Mouse (Mus musculus) stomach, embryonic 15.5 days (tissue): ENCODE measurements around the gene Rtf1. TPM values are rescaled to one million over a fixed set of nuclear protein-coding genes. Genes with fewer than 3 reads are reported as not detected.
"Not testable (repeated sequence)": the region's sequence is repeated elsewhere in the genome, so short reads cannot be mapped to it uniquely, and the experiment has no call there.

Experiments used
- ATAC-seq: fragments of 200-750 bp; cut with Nextera tagmentation; 2 replicates; pipeline ENCODE4 v1.8.0; 2017; ENCODE audit warnings: low read depth, moderate number of reproducible peaks, moderate TSS enrichment; ENCODE audit not compliant: insufficient read depth, low FRiP score
- H3K27ac ChIP-seq: fragments of 300-500 bp; sonication (generic); 2 replicates; pipeline ENCODE4 v1.5.1; 2015; ENCODE audit warnings: mild to moderate bottlenecking, inconsistent platforms
- H3K27me3 ChIP-seq: fragments of 300-500 bp; sonication (generic); replicated peaks from 2 replicates; pipeline ENCODE4 v1.6.1; 2015; ENCODE audit warnings: inconsistent platforms
- H3K36me3 ChIP-seq: fragments of 300-500 bp; sonication (generic); 2 replicates; pipeline ENCODE4 v1.6.1; 2015; ENCODE audit warnings: inconsistent platforms
- H3K4me1 ChIP-seq: fragments of 300-500 bp; sonication (generic); 2 replicates; pipeline ENCODE4 v1.6.1; 2015; ENCODE audit warnings: inconsistent platforms
- H3K4me2 ChIP-seq: fragments of 300-500 bp; sonication (generic); 2 replicates; pipeline ENCODE4 v1.6.1; 2015; ENCODE audit warnings: mild to moderate bottlenecking, inconsistent platforms
- H3K4me3 ChIP-seq: fragments of 300-500 bp; sonication (generic); replicated peaks from 2 replicates; pipeline ENCODE4 v1.5.1; 2015; ENCODE audit warnings: inconsistent platforms
- H3K9ac ChIP-seq: fragments of 300-500 bp; sonication (generic); 2 replicates; pipeline ENCODE4 v1.6.1; 2015; ENCODE audit warnings: inconsistent platforms
- H3K9me3 ChIP-seq: fragments of 300-500 bp; sonication (generic); 2 replicates; pipeline ENCODE4 v1.6.1; 2016; ENCODE audit warnings: inconsistent platforms
- WGBS: fragments of 180-500 bp; shearing (Covaris S2); methylation state at CpG from one replicate; pipeline ENCODE4 v1.1.7; 2015; 5-methylcytosine and 5-hydroxymethylcytosine counted together
- polyA plus RNA-seq: library from polyadenylated mRNA; unstranded; fragments of >200 nt; fragmentation: Nextera tagmentation; extraction: Ambion mirVana; gene quantifications from 2 replicates; pipeline ENCODE4 v1.2.1, GENCODE M21; 2015

The Rtf1 gene
- polyA plus RNA-seq, result 35.8 and 47.4 TPM in 2 replicates

GRCm38 (mm10) chr2:119674525-119675214 is at the start of gene Rtf1:
Rtf1 (plus strand) TSS chr2:119675068.
- no peaks in the 10 kb centered on the region for H3K27me3 ChIP-seq
- peak within 1 kb of the TSS; percentile 72 for H3K4me3 ChIP-seq
- no peaks in the 10 kb centered on the region for H3K36me3 ChIP-seq
- H3K9me3 ChIP-seq, result no peaks in the 10 kb centered on the region
- 0 out of 2 replicates have a peak, but pooled peaks cover 4% of the 10 kb centered on the region for H3K4me1 ChIP-seq
- peak within 1 kb of the TSS; percentile 89 for H3K27ac ChIP-seq
- WGBS, result under 1% methylated on average over 58 of the region's 58 CpGs
- H3K9ac ChIP-seq, result peak within 1 kb of the TSS; percentile 79
- peak within 1 kb of the TSS; percentile 83 for H3K4me2 ChIP-seq
- ATAC-seq, result peak; percentile 96

- Histone ChIP-seq H3K4me2 (no peak overlapping the region), H3K27ac (no peak overlapping the region), H3K36me3 (peaks cover 67% of the 10 kb centered on the region), H3K9ac (no peak overlapping the region), H3K27me3 (no peaks in the 10 kb centered on the region), H3K4me1 (no peaks in the 10 kb centered on the region), H3K4me3 (no peak overlapping the region), H3K9me3 (no peaks in the 10 kb centered on the region)
- 89% methylated on average over 1 of the region's 1 CpGs for WGBS
- ATAC-seq, result no peak
Observed at GRCm38 (mm10) chr2:119636781-119637180, 38.1 kb upstream of the Rtf1 start.

GRCm38 (mm10) chr2:119641214-119641912 is 33.5 kb upstream of the Rtf1 start:
- no peak overlapping the region for H3K27ac ChIP-seq
- no peak overlapping the region for H3K9ac ChIP-seq
- H3K27me3 ChIP-seq, result no peaks in the 10 kb centered on the region
- ATAC-seq, result no peak
- no peak overlapping the region for H3K4me2 ChIP-seq
- H3K4me3 ChIP-seq, result no peak overlapping the region
- no peaks in the 10 kb centered on the region for H3K4me1 ChIP-seq
- WGBS, result 91% methylated on average over 5 of the region's 5 CpGs
- no peaks in the 10 kb centered on the region for H3K9me3 ChIP-seq
- peaks cover 69% of the 10 kb centered on the region for H3K36me3 ChIP-seq

- no peaks in the 10 kb centered on the region for H3K9me3 ChIP-seq
- no peak overlapping the region for H3K9ac ChIP-seq
- no peak overlapping the region for H3K4me3 ChIP-seq
- WGBS, result 91% methylated on average over 5 of the region's 5 CpGs
- H3K4me2 ChIP-seq, result no peak overlapping the region
- no peak for ATAC-seq
- H3K27ac ChIP-seq, result no peak overlapping the region
- peaks cover 62% of the 10 kb centered on the region for H3K36me3 ChIP-seq
- no peaks in the 10 kb centered on the region for H3K4me1 ChIP-seq
- H3K27me3 ChIP-seq, result no peaks in the 10 kb centered on the region
Observed at GRCm38 (mm10) chr2:119644254-119644653, 30.6 kb upstream of the Rtf1 start.

GRCm38 (mm10) chr2:119662220-119663182 is 12.4 kb upstream of the Rtf1 start, which contains the start of gene Ndufaf1:
Ndufaf1 (minus strand) TSS chr2:119662827.
- Histone ChIP-seq H3K36me3 (peaks cover 14% of the 10 kb centered on the region; the same call in 1 of the 2 replicates), H3K27ac (peak within 1 kb of the TSS; percentile 57; the same call in 1 of the 2 replicates), H3K4me2 (peak within 1 kb of the TSS; percentile 67), H3K4me1 (0 out of 2 replicates have a peak, but pooled peaks cover 3% of the 10 kb centered on the region), H3K9me3 (no peaks in the 10 kb centered on the region), H3K9ac (peak within 1 kb of the TSS; percentile 84), H3K27me3 (no peaks in the 10 kb centered on the region), H3K4me3 (peak within 1 kb of the TSS; percentile 95)
- WGBS, result 1% methylated on average over 44 of the region's 44 CpGs
- ATAC-seq, result peak; percentile 72

GRCm38 (mm10) chr2:119665744-119666143 is 9.1 kb upstream of the Rtf1 start:
- not testable (repeated sequence) for H3K9me3 ChIP-seq, ATAC-seq, H3K4me2 ChIP-seq, H3K4me3 ChIP-seq, H3K9ac ChIP-seq, H3K27me3 ChIP-seq, H3K27ac ChIP-seq, H3K36me3 ChIP-seq, H3K4me1 ChIP-seq
- 70% methylated on average over 21 of the region's 23 CpGs for WGBS

GRCm38 (mm10) chr2:119669010-119669409 is 5.9 kb upstream of the Rtf1 start:
- no peak overlapping the region for H3K4me3 ChIP-seq
- H3K27me3 ChIP-seq, result no peaks in the 10 kb centered on the region
- no peaks in the 10 kb centered on the region for H3K36me3 ChIP-seq
- no peaks in the 10 kb centered on the region for H3K4me1 ChIP-seq
- H3K27ac ChIP-seq, result no peak overlapping the region
- no peak overlapping the region for H3K9ac ChIP-seq
- WGBS, result 18% methylated on average over 7 of the region's 7 CpGs
- no peak overlapping the region for H3K4me2 ChIP-seq
- H3K9me3 ChIP-seq, result no peaks in the 10 kb centered on the region
- ATAC-seq, result no peak

- Histone ChIP-seq H3K36me3 (no peaks in the 10 kb centered on the region), H3K9me3 (no peaks in the 10 kb centered on the region), H3K4me3 (peak overlapping the region; percentile 72), H3K4me2 (peak overlapping the region; percentile 83), H3K27me3 (no peaks in the 10 kb centered on the region), H3K27ac (peak overlapping the region; percentile 49), H3K4me1 (0 out of 2 replicates have a peak, but pooled peaks cover 4% of the 10 kb centered on the region), H3K9ac (peak overlapping the region; percentile 79)
- peak; percentile 79 for ATAC-seq
- under 1% methylated on average over 39 of the region's 39 CpGs for WGBS
Observed at GRCm38 (mm10) chr2:119675215-119675784, 432 bp downstream of the Rtf1 start.

- Histone ChIP-seq H3K27me3 (no peaks in the 10 kb centered on the region), H3K36me3 (no peaks in the 10 kb centered on the region), H3K4me2 (peak overlapping the region; percentile 83), H3K27ac (0 out of 2 replicates have a peak overlapping the region, but pooled peaks have one; percentile 49), H3K4me3 (peak overlapping the region; percentile 72), H3K9ac (peak overlapping the region; percentile 79; the same call in 1 of the 2 replicates), H3K4me1 (0 out of 2 replicates have a peak, but pooled peaks cover 4% of the 10 kb centered on the region), H3K9me3 (no peaks in the 10 kb centered on the region)
- 3% methylated on average over 5 of the region's 5 CpGs for WGBS
- no peak for ATAC-seq
Observed at GRCm38 (mm10) chr2:119675831-119676230, 963 bp downstream of the Rtf1 start.

- no peak overlapping the region for H3K9ac ChIP-seq
- H3K9me3 ChIP-seq, result no peaks in the 10 kb centered on the region
- H3K4me2 ChIP-seq, result no peak overlapping the region
- H3K4me1 ChIP-seq, result no peaks in the 10 kb centered on the region
- no peak overlapping the region for H3K4me3 ChIP-seq
- no peak for ATAC-seq
- H3K36me3 ChIP-seq, result peaks cover 4% of the 10 kb centered on the region; the same call in 1 of the 2 replicates
- H3K27me3 ChIP-seq, result no peaks in the 10 kb centered on the region
- WGBS, result 85% methylated on average over 2 of the region's 2 CpGs
- H3K27ac ChIP-seq, result no peak overlapping the region
Observed at GRCm38 (mm10) chr2:119683706-119684105, 8.8 kb downstream of the Rtf1 start.
